Mouse (Mus musculus): ENCODE measurements around the gene Phgdh. TPM values are rescaled to one million over a fixed set of nuclear protein-coding genes. Genes with fewer than 3 reads are reported as not detected.

Gene Phgdh
- total RNA-seq (2021) (10 to 100 TPM in 1 of 2 experiments, 1 to 10 TPM in 1; 9.7 to 22.3 TPM), polyA plus RNA-seq (2012; rRNA removed) (16.6 and 25.8 TPM in 2 replicates)
- long read RNA-seq, transcript Phgdh-201 (12 exons, 1,893 nt), result major isoform, 36 of 40 reads
- long read RNA-seq, partial matches to known transcripts, result 3 of 40 reads
- long read RNA-seq, other reads (novel, unspliced or antisense), result 1 of 40 reads

GRCm38 (mm10) chr3:98339706-98340109, at the start of gene Phgdh:
TSS of gene Phgdh (minus strand) at chr3:98339990.
- DNase-seq, result peak; percentile 79

- no peak for DNase-seq
Observed at GRCm38 (mm10) chr3:98389305-98389704, 49.5 kb upstream of the Phgdh start.

DNA sequence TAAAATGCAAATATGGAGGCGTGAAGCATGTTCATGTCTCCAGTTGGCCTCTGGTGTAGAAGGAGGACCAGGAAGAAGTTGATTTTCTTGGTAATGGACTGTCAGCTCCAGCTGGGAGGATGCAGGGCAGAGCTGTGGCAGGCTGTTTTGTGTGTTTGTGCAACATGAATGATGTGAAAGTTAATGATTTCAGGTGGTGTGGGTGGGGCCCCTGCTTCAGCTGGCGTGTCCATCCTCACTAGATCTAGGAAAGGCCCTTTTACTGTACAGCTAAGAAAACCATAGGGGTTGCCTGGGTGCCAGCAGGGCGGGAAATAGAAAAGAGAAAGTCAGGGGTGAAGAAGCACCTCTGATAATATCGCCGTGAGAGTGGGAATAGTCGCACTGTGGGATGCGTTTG, 48.0 kb upstream of the Phgdh start:
- DNase-seq, result no peak

DNA sequence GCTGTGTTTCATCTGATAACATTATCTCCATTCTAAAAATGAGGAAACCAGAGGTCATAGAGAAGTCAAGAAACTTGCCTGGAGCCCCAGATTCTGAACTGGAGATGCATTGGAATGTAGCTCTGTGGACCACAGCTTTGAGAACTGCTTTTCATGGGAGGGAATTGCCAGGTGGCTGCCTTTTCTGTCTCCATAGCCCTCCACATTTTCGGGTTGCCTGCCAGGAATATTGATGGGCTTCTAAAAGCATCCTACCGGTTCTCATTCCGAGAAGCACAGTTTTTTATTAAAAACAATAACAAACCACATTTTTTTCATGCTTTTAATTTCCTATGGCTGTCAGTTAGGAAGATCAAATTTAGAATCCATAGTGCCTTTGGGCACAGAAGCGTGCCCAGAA, 47.3 kb upstream of the Phgdh start:
- no peak for DNase-seq

GRCm38 (mm10) chr3:98383024-98383790, 43.4 kb upstream of the Phgdh start:
- peak; percentile 40 for DNase-seq

DNA sequence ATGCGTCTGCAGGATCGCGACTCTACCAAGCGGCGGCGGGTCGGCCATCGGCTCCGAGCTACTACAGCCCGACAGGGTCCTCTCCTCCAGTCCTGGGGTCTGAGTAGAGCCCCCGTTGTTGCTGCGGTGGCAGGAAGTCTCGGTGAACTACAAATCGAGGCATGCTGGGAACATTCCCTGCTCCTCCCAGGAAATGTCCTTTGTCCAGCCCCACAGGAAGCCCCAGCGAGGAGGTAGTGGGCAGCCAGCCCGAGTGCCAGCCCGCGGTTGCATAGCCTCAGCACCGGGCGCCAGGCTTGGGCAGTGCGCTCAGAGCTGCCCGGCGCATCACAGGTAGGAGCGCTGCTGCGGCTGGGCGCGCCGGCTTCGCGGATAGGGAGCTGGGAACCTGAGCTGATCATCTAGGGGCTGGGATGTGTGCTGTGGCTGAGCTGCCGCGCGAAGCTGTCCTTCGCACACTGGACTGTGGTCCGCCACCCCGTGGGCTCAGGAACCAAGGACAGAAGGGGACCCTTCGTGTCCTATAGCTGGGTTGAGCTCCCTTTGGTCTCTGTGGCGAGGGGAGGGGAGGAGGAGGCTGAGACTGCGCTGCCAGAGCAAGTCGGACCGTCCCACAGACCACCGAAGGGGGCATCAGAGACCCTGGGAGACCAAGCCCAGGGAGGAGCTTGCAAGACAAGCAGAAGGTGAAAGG, 42.6 kb upstream of the Phgdh start, which contains the start of gene Zfp697:
Zfp697 (plus strand) TSS at position 216 of the 694 bp plus-strand sequence.
- peak; percentile 89 for DNase-seq

DNA sequence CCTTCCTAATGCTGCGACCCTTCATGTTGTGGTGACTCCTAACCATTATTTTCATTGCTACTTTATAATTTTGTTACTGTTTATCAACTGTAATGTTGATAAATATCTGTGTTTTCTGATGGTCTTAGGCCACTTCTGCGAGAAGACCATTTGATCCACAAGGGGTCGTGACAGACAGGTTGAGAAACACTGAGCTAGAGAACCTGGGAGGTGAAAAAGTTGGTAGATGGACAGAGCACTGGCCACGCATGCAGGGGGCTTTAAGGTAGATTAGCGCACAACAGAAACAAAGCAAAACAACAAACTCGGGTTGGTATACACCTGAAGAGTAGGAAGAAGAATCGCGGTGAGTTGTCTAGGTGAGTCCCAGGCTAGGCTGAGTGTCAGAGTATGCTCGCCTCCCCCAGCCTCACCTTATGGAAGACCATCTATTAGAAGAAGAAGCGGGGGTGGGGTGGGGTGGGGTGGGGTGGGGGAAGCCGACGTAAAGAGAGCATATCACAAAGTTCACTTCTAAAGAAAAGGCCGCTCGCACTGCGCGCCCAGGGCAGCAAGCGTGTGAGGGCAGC, 42.0 kb upstream of the Phgdh start:
- no peak for DNase-seq

- DNase-seq, result peak; percentile 56
Observed at GRCm38 (mm10) chr3:98379236-98379635, 39.4 kb upstream of the Phgdh start.

DNA sequence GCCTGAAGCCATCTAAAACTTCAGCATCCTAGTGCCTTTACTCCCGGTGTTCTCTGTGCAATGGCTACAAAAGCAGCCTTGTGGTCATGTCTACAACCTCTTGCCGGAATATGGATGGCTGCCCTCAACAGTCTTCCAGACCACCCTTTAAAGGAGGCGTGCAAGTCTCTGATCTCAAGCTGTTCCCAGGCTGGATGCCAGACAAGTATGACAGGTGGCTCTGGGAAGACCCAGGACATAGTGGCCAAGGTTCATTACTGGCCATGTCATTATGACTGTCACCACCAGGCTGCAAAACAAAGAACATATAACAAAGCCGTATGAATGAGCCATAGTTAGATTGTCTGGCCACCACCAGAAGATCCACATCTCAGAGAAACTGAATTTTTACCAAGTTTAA, 38.5 kb upstream of the Phgdh start:
- DNase-seq, result no peak

DNA sequence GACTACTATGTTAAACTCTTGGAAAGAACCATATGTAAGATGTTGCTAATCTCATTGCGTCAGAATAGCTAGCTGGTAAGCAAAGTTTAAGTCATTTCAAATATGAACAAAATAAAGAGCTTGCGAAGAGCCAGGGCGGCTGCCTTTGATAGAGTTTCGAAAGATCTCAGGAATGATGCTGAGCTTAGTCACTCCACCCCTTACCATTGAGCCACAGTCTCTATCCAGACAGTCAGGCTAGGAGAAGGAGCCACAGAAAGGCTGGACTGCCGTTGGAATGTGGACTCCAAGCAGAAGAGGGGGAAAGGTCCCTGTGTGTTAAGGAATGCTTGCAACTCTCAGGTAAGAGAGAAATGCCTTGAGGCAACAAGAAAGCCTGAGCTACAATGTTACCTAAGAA, 35.2 kb upstream of the Phgdh start:
- DNase-seq, result no peak

DNA sequence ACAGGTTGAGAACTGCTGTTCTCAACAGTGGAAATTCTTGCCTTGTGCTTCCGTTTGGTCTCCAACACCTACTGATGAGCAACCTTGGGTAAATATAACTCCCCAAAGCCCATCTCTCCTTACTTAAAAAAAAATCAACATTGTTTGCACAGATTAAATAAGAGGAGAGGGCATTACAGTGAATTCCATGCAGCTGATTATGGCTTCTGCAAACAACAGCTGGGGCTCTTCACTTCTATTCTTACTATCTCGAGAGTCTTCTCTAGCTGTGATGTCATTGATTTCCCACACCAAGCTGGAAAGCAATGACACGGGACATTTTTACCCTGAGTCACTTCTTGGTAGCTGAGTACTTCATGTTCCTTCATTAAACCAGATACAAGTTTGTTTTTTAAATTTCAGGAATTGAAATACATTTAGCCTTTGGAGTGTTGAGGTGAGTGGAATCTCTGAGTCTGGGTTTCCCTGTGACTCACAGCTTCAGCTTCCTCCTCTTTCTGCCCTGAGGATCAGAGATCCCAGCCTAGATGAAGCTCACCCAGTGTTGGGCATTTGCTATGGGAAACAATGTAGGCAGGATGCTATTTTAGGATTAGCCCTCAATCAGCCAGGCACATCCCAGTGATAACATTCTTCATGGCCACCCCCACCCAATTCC, 34.4 kb upstream of the Phgdh start:
- DNase-seq, result no peak

GRCm38 (mm10) chr3:98368776-98369175, 29.0 kb upstream of the Phgdh start:
- no peak for DNase-seq

- no peak for DNase-seq
Observed at GRCm38 (mm10) chr3:98368283-98368682, 28.5 kb upstream of the Phgdh start.

DNA sequence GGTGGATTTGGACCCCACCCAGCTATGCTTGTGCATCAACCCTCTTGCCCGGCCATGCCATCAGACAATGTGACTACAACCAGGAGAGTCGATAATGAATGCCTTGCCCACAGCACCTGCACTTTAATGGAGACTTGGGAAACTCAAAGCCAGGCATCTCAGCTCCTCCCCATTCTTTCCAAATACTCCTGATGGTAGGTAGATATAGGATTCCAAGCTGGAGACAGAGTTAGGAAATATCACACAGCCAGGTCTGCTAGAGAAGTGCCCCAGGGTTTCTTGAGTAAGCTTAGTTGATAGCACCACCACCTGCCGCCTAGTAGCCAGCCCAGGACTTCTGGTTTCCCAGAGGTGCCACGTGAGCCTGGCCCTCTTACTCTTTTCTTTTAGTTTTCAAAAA, 27.0 kb upstream of the Phgdh start:
- no peak for DNase-seq

DNA sequence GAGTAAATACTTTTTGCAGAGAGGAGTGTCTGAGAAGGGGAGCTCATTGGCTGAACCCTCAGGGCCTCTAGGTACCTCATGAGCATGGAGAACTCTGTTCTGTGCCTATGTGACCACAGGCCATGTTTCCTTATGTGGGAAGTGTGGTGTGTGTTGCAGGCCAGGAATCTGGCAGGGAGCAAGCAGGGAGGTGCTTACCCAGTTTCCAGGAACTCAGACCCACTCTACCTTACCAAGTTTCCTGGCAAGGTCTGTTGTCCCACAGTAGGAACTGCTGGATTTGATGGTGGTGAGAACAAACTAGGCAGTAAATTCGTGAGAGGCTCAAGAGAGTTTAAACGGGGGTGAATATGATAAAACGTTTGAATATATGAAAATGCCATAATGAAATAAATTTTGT, 26.3 kb upstream of the Phgdh start:
- DNase-seq, result no peak

- peak; percentile 34 for DNase-seq
Observed at GRCm38 (mm10) chr3:98362753-98363152, 23.0 kb upstream of the Phgdh start.

- DNase-seq, result no peak
Observed at GRCm38 (mm10) chr3:98356632-98357370, 17.0 kb upstream of the Phgdh start.

DNA sequence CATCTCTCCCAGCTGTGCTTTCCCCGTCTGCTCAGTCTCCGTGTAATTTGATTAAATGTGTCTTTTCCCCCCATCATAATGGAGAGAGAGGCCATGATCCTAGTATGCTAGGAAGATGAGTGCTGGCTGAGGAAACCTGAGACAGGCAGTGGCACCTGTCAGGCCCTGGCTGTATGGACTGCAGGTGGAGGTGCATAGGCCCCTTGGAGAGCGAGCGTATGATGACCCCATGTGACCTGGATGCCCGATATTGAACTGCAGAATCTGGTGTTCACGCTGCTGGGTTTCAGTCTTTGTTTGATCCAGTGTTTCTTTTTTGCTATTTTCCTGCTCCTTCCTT, 16.2 kb upstream of the Phgdh start:
- no peak for DNase-seq

- DNase-seq, result no peak
Observed at GRCm38 (mm10) chr3:98355344-98356025, 15.7 kb upstream of the Phgdh start.

GRCm38 (mm10) chr3:98353892-98354291, 14.1 kb upstream of the Phgdh start:
- peak; percentile 30 for DNase-seq

DNA sequence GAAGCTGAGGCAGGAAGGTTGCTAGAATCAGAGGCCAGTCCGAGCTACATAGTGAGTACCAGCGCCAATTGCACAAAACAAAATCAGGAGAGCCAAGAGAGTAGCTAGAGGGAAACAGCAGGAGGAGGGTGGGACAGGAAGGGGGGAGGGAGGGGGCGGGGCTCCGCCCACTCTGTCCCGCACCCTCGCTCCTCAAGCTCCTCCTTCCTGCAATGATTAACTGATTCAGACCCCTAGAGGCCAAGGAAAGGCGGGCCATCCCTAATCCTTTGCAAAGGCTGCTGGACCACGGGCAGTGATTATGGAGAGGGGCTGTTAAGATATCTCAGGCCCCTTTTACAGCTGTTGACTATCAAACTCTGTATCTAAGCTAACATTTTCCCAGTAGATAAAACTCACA, 8.9 kb upstream of the Phgdh start:
- no peak for DNase-seq
